Mouse (Mus musculus) cerebellum, postnatal 10 days (tissue): ENCODE data around the gene Cpsf4.
"Not testable (repeated sequence)": the region's sequence is repeated elsewhere in the genome, so short reads cannot be mapped to it uniquely, and the experiment has no call there.

Experiments used
- DNase-seq, 2 experiments: peaks; one replicate each; pipeline ENCODE4 v3.0.0; 2021; ENCODE audit warnings: mixed read lengths in 2 of 2

The Cpsf4 gene

GRCm38 (mm10) chr5:145229283-145229682, 62.3 kb downstream of the Cpsf4 start:
- not testable (repeated sequence) for DNase-seq

- no peak for DNase-seq
These were observed 63.6 kb downstream of the Cpsf4 start for GRCm38 (mm10) chr5:145230641-145231040.

GRCm38 (mm10) chr5:145231367-145231871, 64.4 kb downstream of the Cpsf4 start, which contains the start of gene Zfp655:
Gene Zfp655, plus strand, starts transcription at chr5:145231715.
- peak; percentile 98 for DNase-seq
